Comparison of ENCODE assay signal across 8 mouse cellular contexts in genomic region chr2:17729770-17730647, GRCm38 (mm10). TPM values are rescaled to one million over a fixed set of nuclear protein-coding genes. Genes with fewer than 3 reads are reported as not detected.
A peak's percentile ranks its signal among the peaks of the same experiment; 100 is the strongest.
DNase-seq lines count a peak whose midpoint lies in the region; ATAC-seq and TF ChIP-seq lines count a peak whose summit lies in the region.

No protein-coding gene starts in this region.

- TF ChIP-seq EP300 in heart, postnatal 0 days (IDR thresholded peaks at IDR 0.05; ENCODE audit: low read depth): no peak

- H3K9me3 ChIP-seq in ES-E14 (ENCODE audit: control insufficient read depth, insufficient read depth, low read depth, low read length): no peaks in the 10 kb centered on the region
- no peaks in the 10 kb centered on the region for H3K9me3 ChIP-seq in heart, postnatal 0 days (replicated peaks; ENCODE audit: control insufficient read depth, low read length)
- no peaks in the 10 kb centered on the region for H3K9me3 ChIP-seq in midbrain, embryonic 10.5 days (replicated peaks)
- no peaks in the 10 kb centered on the region for H3K9me3 ChIP-seq in stomach, embryonic 16.5 days (replicated peaks; ENCODE audit: control insufficient read depth, low read length)

- H3K36me3 ChIP-seq in ES-E14 (ENCODE audit: control insufficient read depth, insufficient read depth, low read length, poor library complexity, severe bottlenecking): no peaks in the 10 kb centered on the region
- no peaks in the 10 kb centered on the region for H3K36me3 ChIP-seq in heart, postnatal 0 days (replicated peaks; ENCODE audit: control insufficient read depth, insufficient read depth, low read length)
- H3K36me3 ChIP-seq in midbrain, embryonic 10.5 days: no peaks in the 10 kb centered on the region
- no peaks in the 10 kb centered on the region for H3K36me3 ChIP-seq in stomach, embryonic 16.5 days (ENCODE audit: control insufficient read depth, insufficient read depth, low read length)

- no peak for TF ChIP-seq CTCF in heart, postnatal 0 days (IDR thresholded peaks at IDR 0.05; ENCODE audit: low read depth)

- peak overlapping the region; percentile 85 for H3K4me2 ChIP-seq in heart, postnatal 0 days (ENCODE audit: low read depth, low read length)
- peak overlapping the region; percentile 97 for H3K4me2 ChIP-seq in stomach, embryonic 16.5 days (ENCODE audit: low read depth, low read length)

- intact Hi-C loops in left cerebral cortex, postnatal 10 days (cut with DNase I): loop anchor here (5.0 to 10.0 kb wide), 4 partner anchors 63 to 305 kb away; no protein-coding TSS in a partner anchor

- DNase-seq in CD4-positive, CD25-positive, alpha-beta regulatory T cell, adult 2 months (ENCODE audit: low read depth, low spot score): peak; percentile 34
- no peak for DNase-seq in ES-E14 (ENCODE audit: low read depth, low spot score)
- peak; percentile 22 for DNase-seq in embryo, embryonic 10 days (ENCODE audit: low spot score)
- DNase-seq in heart, postnatal 0 days (ENCODE audit: low spot score): no peak
- peak; percentile 13 to 61 for DNase-seq in left cerebral cortex, postnatal 10 days (ENCODE audit: extremely low spot score in 1 of 2, low spot score in 2 of 2)
- DNase-seq in midbrain, embryonic 10.5 days (ENCODE audit: low spot score): peak; percentile 38
- no peak for DNase-seq in gastrocnemius, adult 18-20 months (ENCODE audit: low spot score)

- no peak for ATAC-seq in heart, postnatal 0 days (ENCODE audit: insufficient read depth, low read depth)
- peak; percentile 38; the same call in 1 of the 2 replicates for ATAC-seq in stomach, embryonic 16.5 days (ENCODE audit: insufficient read depth, low FRiP score)

- peaks cover 0 to 7% of the 10 kb centered on the region in 2 experiments; a peak in 1 of 4 replicates for H3K4me1 ChIP-seq in ES-E14 (ENCODE audit: control insufficient read depth in 2 of 2, insufficient read depth in 2 of 2, low read length in 2 of 2, poor library complexity in 1 of 2)
- H3K4me1 ChIP-seq in heart, postnatal 0 days (ENCODE audit: control insufficient read depth, insufficient read depth): peaks cover 8% of the 10 kb centered on the region; the same call in 1 of the 2 replicates
- peaks cover 32% of the 10 kb centered on the region for H3K4me1 ChIP-seq in midbrain, embryonic 10.5 days
- peaks cover 6% of the 10 kb centered on the region; the same call in 1 of the 2 replicates for H3K4me1 ChIP-seq in stomach, embryonic 16.5 days (ENCODE audit: control insufficient read depth, insufficient read depth, low read length)

- H3K27ac ChIP-seq in ES-E14 (ENCODE audit: insufficient read depth, low read depth, low read length, poor library complexity, severe bottlenecking): no peak overlapping the region
- no peak overlapping the region for H3K27ac ChIP-seq in heart, postnatal 0 days (ENCODE audit: low read depth)
- H3K27ac ChIP-seq in midbrain, embryonic 10.5 days (replicated peaks): peak overlapping the region; percentile 78
- no peak overlapping the region for H3K27ac ChIP-seq in stomach, embryonic 16.5 days (ENCODE audit: low read length)

- H3K9ac ChIP-seq in ES-E14 (ENCODE audit: insufficient read depth, low read depth, low read length, poor library complexity, severe bottlenecking): no peak overlapping the region
- H3K9ac ChIP-seq in heart, postnatal 0 days (replicated peaks; ENCODE audit: low read depth, low read length): 0 out of 2 replicates have a peak overlapping the region, but pooled peaks have one; percentile 30
- peak overlapping the region; percentile 60 for H3K9ac ChIP-seq in stomach, embryonic 16.5 days (ENCODE audit: low read length)

- 9% methylated on average over 25 of the region's 25 CpGs for WGBS in heart, postnatal 0 days
- 5% methylated on average over 24 of the region's 25 CpGs for WGBS in midbrain, embryonic 10.5 days
- 8% methylated on average over 25 of the region's 25 CpGs for WGBS in stomach, embryonic 16.5 days

- H3K27me3 ChIP-seq in heart, postnatal 0 days (ENCODE audit: control insufficient read depth, insufficient read depth, low read length): peaks cover 28% of the 10 kb centered on the region; the same call in 1 of the 2 replicates
- H3K27me3 ChIP-seq in midbrain, embryonic 10.5 days (ENCODE audit: low read depth, poor library complexity, severe bottlenecking): peaks cover 89% of the 10 kb centered on the region
- H3K27me3 ChIP-seq in stomach, embryonic 16.5 days (ENCODE audit: control insufficient read depth, insufficient read depth, low read length): peaks cover 9% of the 10 kb centered on the region

- in situ Hi-C loops in ES-E14 (cut with MboI; ENCODE audit: low sequenced_read_pairs in 2 of 2, unreplicated experiment in 2 of 2): no loop called here

- H3K4me3 ChIP-seq in ES-E14 (ENCODE audit: insufficient read depth in 1 of 2, low read depth in 1 of 2, low read length in 2 of 2, poor library complexity in 1 of 2, severe bottlenecking in 1 of 2): peak overlapping the region; percentile 67 to 90
- peak overlapping the region; percentile 53 for H3K4me3 ChIP-seq in heart, postnatal 0 days (ENCODE audit: low read depth, low read length)
- peak overlapping the region; percentile 71 for H3K4me3 ChIP-seq in midbrain, embryonic 10.5 days
- H3K4me3 ChIP-seq in stomach, embryonic 16.5 days (replicated peaks; ENCODE audit: low read length): peak overlapping the region; percentile 54

TF ChIP-seq in ES-E14, 5 proteins besides CTCF, POLR2A, EP300 and RAD21:
- TF ChIP-seq CHD2 (IDR thresholded peaks at IDR 0.05; ENCODE audit: low read depth, low read length) (no peak), ZC3H11A (IDR thresholded peaks at IDR 0.05; ENCODE audit: borderline replicate concordance, low read depth, low read length) (no peak), HCFC1 (IDR thresholded peaks at IDR 0.05; ENCODE audit: borderline replicate concordance, insufficient read depth, low read length) (no peak), ZNF384 (IDR thresholded peaks at IDR 0.05; ENCODE audit: low read depth, low read length) (no peak), MAFK (IDR thresholded peaks at IDR 0.05; ENCODE audit: insufficient read depth, low read depth, low read length) (no peak)

RNA-seq across cellular contexts. Expression of gene Nebl, which starts 1.3 kb away (rescaled TPM):
- total RNA-seq in ES-E14 (2012; rRNA removed): 1.0 and 1.2 TPM in 2 replicates
- total RNA-seq in heart, postnatal 0 days (2014; rRNA removed; ENCODE audit: low replicate concordance): 184 and 201 TPM in 2 replicates
- polyA plus RNA-seq in heart, postnatal 0 days (2015; fragmentation: Nextera tagmentation; extraction: Ambion mirVana): 292 and 296 TPM in 2 replicates
- 10 to 100 TPM; 55.1 to 59.2 TPM for total RNA-seq in left cerebral cortex, postnatal 10 days (2021)
- polyA plus RNA-seq in midbrain, embryonic 10.5 days (2016; fragmentation: Nextera tagmentation; extraction: Ambion mirVana): 3.3 and 4.4 TPM in 2 replicates
- polyA plus RNA-seq in stomach, embryonic 16.5 days (2015; fragmentation: Nextera tagmentation; extraction: Ambion mirVana): 9.1 and 11.0 TPM in 2 replicates
- under 1 TPM; 0.32 to 0.81 TPM for total RNA-seq in gastrocnemius, adult 18-20 months (2021)

Comparison
In these comparisons a context has a peak if more than half of its experiments do, and no peak if none do; other contexts are left out.
1. DNase-seq: peak in CD4-positive, CD25-positive, alpha-beta regulatory T cell, adult 2 months (single experiment), embryo, embryonic 10 days (single experiment), left cerebral cortex, postnatal 10 days (2 of 2) and midbrain, embryonic 10.5 days (single experiment); none in ES-E14 (single experiment), heart, postnatal 0 days (single experiment) and gastrocnemius, adult 18-20 months (single experiment).
2. RNA of gene Nebl, which starts 1.3 kb away (total RNA-seq): 184 to 201 TPM in heart, postnatal 0 days and 55.1 to 59.2 TPM in left cerebral cortex, postnatal 10 days; 1.0 to 1.2 TPM in ES-E14 and 0.32 to 0.81 TPM in gastrocnemius, adult 18-20 months; every median in the first group is over 10 times any median in the second.
3. Peak in every context shown above with its lines, with median percentiles within 50 percentile points of each other: H3K4me3 ChIP-seq.